Mouse (Mus musculus) embryo, embryonic 11.5 days (tissue): ENCODE data around the gene Atp1a4.

Experiments used
- DNase-seq: peaks from one replicate; pipeline ENCODE4 v3.0.0-alpha.2; 2012; ENCODE audit warnings: low read depth, low spot score

The Atp1a4 gene

GRCm38 (mm10) chr1:172258314-172258713, at the start of gene Atp1a4:
TSS of gene Atp1a4 (minus strand) at chr1:172258414.
- DNase-seq: no peak

DNA sequence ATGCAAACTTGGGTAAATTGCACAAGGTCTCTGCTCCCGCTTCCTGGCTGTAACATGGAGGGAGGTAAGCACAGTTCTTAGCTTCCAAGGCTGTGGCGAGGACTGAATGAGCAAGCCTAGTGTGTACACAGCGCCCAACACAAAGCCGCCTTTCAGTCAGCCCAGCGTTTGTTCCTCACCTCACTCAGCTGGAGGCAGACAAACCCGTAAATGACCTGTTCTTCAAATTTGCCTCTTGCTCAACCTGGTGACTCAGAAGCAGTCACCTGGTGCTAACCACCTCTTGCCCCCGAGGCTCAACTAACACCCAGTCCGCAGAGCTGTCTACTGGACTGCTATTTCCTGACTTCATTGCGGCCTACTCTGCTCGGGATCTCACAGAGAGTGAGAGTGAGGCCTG, 49.7 kb upstream of the Atp1a4 start:
- no peak for DNase-seq

GRCm38 (mm10) chr1:172306885-172307284, 48.7 kb upstream of the Atp1a4 start:
- DNase-seq: no peak

GRCm38 (mm10) chr1:172306196-172306595, 48.0 kb upstream of the Atp1a4 start:
- DNase-seq: no peak

- no peak for DNase-seq
Measured at GRCm38 (mm10) chr1:172305635-172306034, 47.4 kb upstream of the Atp1a4 start.

DNA sequence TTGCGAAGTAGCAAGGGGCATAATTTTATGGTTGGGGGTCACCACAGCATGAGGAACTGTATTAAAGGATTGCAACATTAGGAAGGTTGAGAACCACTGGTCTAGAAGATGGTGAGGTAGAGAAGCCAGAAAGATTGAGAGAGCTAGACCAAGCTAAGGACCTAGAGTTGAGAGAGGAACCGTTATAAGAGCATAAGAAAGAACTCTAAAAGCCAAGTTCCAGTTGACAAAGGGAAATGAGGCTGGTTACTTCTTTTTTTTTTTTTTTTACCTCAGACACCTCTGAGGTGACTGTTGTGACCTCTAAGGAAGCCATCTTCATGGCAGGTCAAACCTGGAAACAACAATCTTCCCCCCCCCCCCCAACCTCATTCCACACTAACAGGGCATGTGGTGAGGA, 46.9 kb upstream of the Atp1a4 start:
- no peak for DNase-seq

- no peak for DNase-seq
Measured at GRCm38 (mm10) chr1:172304443-172304842, 46.2 kb upstream of the Atp1a4 start.

DNA sequence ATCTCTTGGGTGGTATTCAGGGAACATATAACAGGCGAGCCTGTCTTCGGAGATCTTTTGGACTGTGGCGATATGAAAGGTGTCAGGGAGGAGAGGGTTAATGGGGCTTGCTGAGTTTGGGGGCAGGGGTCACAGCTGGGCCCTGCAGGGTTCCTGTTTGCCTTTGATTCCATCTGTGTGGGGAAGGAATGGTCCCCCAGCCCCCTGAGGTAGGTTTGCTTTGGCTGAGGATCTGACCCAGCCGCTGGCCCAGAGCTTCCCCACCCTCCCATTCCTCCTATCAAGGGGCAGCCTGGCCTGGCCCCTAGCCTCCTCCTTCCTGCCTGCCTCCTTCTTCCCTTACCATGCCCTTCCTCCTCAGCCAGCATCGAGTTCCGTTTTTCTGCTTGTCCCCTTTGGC, 44.6 kb upstream of the Atp1a4 start:
- DNase-seq: no peak

GRCm38 (mm10) chr1:172302311-172302710, 44.1 kb upstream of the Atp1a4 start:
- DNase-seq: no peak

DNA sequence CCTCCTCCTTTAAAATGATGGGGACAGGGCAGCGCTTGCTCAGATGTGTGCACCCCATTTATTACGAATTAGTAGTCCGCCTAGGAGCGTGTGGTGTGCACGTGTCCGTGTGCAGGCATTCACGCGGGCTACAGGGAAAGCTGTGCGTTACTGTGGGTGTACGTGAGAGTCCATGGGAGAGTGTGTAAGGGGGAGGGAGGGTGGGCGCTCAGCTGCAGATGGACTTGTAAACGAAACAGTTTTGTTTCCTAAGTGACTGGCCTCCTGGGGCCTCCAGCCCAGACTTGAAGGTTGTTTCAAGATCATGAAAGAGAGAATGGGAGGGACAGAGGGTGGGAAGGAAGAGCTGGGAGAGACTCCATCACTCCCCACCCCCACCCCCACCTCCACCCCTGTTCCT, 43.0 kb upstream of the Atp1a4 start:
- no peak for DNase-seq

DNA sequence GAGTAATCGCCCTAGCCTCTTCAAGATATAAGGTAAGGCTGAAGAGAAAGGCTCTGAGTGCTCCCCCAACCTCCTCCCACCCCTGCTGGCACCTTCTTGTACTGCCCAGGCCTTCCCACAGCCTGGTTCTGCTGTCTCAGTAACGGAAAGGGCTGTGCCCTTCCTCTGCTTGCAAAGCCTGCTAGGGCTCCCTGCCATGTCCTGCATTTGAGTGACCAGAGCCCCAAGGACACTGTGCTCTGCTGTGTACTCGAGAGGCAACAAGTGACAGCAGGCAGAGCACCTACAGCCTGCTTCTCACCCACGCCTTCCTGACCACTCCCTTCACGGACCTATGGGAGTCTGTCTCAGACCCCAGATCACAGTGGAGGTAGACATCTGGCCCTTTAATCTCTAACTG, 42.0 kb upstream of the Atp1a4 start:
- no peak for DNase-seq

GRCm38 (mm10) chr1:172299528-172299927, 41.3 kb upstream of the Atp1a4 start:
- DNase-seq: no peak

DNA sequence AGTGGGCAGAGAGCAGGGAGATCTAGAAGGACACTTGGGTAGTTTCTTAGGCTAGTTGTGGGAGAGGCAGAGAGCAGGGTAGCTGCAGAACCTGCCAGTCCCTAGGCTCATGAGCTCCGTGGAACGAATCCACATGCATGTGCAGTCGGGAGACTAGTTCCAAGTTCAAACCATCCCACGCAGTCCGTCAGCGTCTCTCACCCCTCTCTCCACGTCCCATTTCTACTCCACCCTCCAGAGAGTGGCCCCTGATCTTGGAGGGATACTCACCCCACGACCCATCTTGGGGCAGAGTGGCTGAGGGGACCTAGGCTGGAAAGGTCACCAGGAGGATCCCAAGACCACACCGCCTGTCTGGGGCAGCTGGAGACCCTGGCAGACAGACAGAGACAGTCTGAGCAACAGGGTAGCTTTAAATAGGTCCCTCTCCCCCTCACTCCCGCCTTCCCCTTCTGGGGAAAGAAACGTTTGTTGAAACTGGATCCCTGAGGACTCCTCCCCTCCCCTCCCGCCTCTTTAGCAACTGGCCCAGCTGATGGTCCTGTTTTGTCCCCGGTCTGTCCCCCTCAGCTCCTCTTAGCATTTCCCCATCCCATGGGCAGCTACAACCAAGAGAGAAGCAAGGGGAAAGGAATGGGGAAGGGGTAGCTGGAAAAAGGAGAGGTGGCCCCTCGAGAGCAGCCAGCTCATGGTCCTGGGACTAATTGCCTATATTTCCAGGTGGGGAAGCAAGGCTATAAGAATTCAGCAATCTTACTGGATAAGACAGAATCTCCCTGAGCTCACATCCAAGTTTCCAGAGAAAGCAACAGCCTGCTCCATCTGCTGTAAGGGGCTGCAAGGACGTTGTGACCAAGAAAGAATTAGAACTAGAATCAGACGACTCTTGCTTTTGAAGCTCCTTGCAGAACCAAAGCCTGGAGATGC, 39.7 kb upstream of the Atp1a4 start, which contains the start of gene Atp1a2:
Gene Atp1a2 (minus strand): TSS at position 454 of the 927 bp plus-strand sequence.
- DNase-seq: no peak

GRCm38 (mm10) chr1:172296816-172297510, 38.7 kb upstream of the Atp1a4 start:
- no peak for DNase-seq

- DNase-seq: no peak
Measured at GRCm38 (mm10) chr1:172295751-172296197, 37.6 kb upstream of the Atp1a4 start.

DNA sequence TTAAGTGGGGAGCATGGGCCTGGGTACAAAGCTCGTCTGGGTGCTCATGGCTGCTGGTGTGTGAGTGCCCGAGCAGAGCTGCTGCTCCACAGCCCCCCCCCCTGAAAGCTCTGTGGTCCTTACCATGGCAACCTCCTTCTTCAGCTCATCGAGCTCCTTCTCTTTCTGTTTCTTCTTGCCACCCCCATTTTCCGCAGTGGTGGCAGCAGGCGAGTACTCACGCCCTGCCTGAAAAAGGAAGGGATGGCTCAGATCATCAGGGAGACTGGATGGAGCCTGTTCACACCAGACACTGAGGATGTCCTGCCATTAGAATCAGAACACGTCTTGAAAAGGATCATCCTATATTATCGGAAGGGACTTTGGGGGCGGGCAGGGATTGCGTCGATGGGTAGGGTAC, 35.2 kb upstream of the Atp1a4 start:
- DNase-seq: no peak

GRCm38 (mm10) chr1:172292880-172293279, 34.7 kb upstream of the Atp1a4 start:
- DNase-seq: no peak

DNA sequence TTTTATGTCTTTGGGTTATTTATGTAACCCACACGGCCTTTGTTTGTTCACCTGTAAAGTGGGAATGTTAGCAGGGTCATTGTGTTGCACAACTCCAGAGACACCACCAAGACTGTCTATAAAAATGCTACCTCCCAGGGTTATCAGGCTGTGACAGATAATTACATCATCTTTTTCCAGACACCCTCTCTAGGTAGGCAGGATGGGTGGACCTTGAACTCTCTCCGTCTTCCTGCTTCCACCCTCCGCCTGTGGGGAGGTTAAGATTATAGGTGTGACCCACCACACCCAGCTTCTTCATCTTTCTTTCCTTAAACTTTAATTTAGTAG, 31.4 kb upstream of the Atp1a4 start:
- no peak for DNase-seq

GRCm38 (mm10) chr1:172288900-172289616, 30.8 kb upstream of the Atp1a4 start:
- no peak for DNase-seq

DNA sequence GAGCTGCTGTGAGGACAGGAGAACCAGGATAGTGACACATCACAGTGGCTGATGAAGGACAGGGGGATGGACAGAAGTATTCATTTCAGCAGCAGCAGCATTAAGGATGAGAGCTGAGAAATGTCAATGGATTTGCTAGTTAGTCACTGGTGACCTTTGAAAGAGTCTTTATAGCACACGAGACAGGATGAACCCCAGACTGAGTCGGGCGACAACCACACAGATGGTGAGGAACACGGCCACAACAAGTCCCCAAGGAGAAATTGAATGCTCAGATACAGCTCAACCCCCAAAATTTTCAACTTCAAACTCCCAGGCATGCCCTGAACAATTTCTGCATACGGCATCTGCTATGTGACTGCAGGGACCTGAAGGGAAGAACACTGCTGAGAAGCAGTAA, 28.5 kb upstream of the Atp1a4 start:
- no peak for DNase-seq

DNA sequence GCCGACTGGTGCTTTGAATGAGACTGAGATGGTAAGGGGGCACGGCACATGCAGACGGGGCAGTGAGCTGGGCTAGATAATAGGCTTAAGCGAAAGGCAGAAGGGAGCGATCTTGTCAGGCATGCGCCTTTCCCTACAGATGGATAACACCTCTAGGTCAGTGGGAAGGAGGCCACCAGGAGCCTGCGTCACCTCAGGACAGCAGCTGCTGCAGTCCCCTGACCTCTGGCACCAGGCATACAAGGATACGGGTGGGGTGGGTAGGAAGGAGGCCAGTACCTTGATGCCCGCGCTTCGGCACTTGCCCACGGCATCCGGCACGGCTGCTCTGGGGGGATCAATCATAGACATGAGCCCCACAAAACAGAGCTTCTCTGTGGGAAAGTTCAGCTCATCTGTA, 26.0 kb upstream of the Atp1a4 start:
- no peak for DNase-seq

GRCm38 (mm10) chr1:172283073-172283472, 24.9 kb upstream of the Atp1a4 start:
- DNase-seq: no peak
